Mouse (Mus musculus): ENCODE measurements around the gene Mcoln1. TPM values are rescaled to one million over a fixed set of nuclear protein-coding genes. Genes with fewer than 3 reads are reported as not detected.

Gene Mcoln1
- polyA plus RNA-seq, 1 experiment from 2014 or later, result 56.0 TPM

DNA sequence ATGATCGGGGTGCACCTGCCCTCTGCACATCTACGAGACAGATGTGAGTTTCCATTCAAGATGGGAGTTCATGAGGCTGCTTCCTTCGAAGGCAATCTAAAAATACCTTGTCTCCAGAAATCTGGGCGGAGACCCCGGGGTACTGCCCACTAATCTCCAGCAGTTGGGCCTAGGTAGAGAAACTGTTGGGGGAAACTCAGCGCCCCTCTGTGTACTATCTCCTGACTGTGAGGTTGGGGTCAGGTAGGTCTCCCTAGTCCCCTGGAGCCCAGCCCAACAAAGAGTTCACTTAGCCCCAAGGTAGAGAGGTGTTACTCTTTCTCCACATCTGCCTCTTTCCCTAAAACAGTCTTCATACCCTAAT, 6.4 kb upstream of the Mcoln1 start:
- WGBS, result 53% methylated on average over 6 of the region's 6 CpGs
- Histone ChIP-seq H3K4me3 (ENCODE audit: low read depth, low read length) (peak overlapping the region; percentile 61), H3K4me1 (ENCODE audit: control insufficient read depth, insufficient read depth, low read length) (no peaks in the 10 kb centered on the region), H3K9me3 (ENCODE audit: control insufficient read depth, low read length) (peaks cover 5% of the 10 kb centered on the region; the same call in 1 of the 2 replicates), H3K36me3 (ENCODE audit: control insufficient read depth, insufficient read depth, low read length) (peaks cover 19% of the 10 kb centered on the region), H3K4me2 (ENCODE audit: low read depth) (peak overlapping the region; percentile 61), H3K27me3 (ENCODE audit: control insufficient read depth, insufficient read depth, low read length) (no peaks in the 10 kb centered on the region), H3K9ac (ENCODE audit: low read length) (peak overlapping the region; percentile 81), H3K27ac (ENCODE audit: low read depth, low read length) (no peak overlapping the region)
- ATAC-seq (ENCODE audit: insufficient read depth, low FRiP score, low TSS enrichment) (no peak), DNase-seq (ENCODE audit: low spot score) (no peak)

GRCm38 (mm10) chr8:3495578-3496427, 4.5 kb upstream of the Mcoln1 start:
- Histone ChIP-seq H3K9me3 (ENCODE audit: control insufficient read depth, low read length) (peaks cover 5% of the 10 kb centered on the region; the same call in 1 of the 2 replicates), H3K4me2 (ENCODE audit: low read depth) (no peak overlapping the region), H3K36me3 (ENCODE audit: control insufficient read depth, insufficient read depth, low read length) (peaks cover 19% of the 10 kb centered on the region), H3K27me3 (ENCODE audit: control insufficient read depth, insufficient read depth, low read length) (no peaks in the 10 kb centered on the region), H3K27ac (ENCODE audit: low read depth, low read length) (no peak overlapping the region), H3K4me1 (ENCODE audit: control insufficient read depth, insufficient read depth, low read length) (peaks cover under 1% of the 10 kb centered on the region; the same call in 1 of the 2 replicates), H3K4me3 (ENCODE audit: low read depth, low read length) (no peak overlapping the region), H3K9ac (ENCODE audit: low read length) (no peak overlapping the region)
- WGBS, result 97% methylated on average over 44 of the region's 44 CpGs
- DNase-seq (ENCODE audit: low spot score), result no peak
- no peak for ATAC-seq (ENCODE audit: insufficient read depth, low FRiP score, low TSS enrichment)

DNA sequence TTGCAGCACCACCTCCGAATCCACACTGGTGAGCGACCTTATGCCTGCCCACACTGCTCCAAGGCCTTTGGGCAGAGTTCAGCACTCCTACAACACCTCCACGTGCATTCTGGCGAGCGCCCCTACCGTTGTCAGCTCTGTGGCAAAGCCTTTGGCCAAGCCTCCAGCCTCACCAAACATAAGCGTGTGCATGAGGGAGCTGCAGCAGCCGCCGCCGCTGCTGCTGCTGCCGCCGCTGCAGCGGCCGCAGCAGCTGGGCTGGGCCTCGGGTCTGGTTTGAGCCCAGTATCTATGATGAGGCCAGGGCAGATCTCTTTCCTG, 3.9 kb upstream of the Mcoln1 start:
- no peak for DNase-seq (ENCODE audit: low spot score)
- Histone ChIP-seq H3K4me2 (ENCODE audit: low read depth) (no peak overlapping the region), H3K4me3 (ENCODE audit: low read depth, low read length) (no peak overlapping the region), H3K9me3 (ENCODE audit: control insufficient read depth, low read length) (peaks cover 5% of the 10 kb centered on the region; the same call in 1 of the 2 replicates), H3K27ac (ENCODE audit: low read depth, low read length) (no peak overlapping the region), H3K9ac (ENCODE audit: low read length) (no peak overlapping the region), H3K27me3 (ENCODE audit: control insufficient read depth, insufficient read depth, low read length) (no peaks in the 10 kb centered on the region), H3K4me1 (ENCODE audit: control insufficient read depth, insufficient read depth, low read length) (peaks cover 6% of the 10 kb centered on the region), H3K36me3 (ENCODE audit: control insufficient read depth, insufficient read depth, low read length) (peaks cover 19% of the 10 kb centered on the region)
- no peak for ATAC-seq (ENCODE audit: insufficient read depth, low FRiP score, low TSS enrichment)
- WGBS, result 93% methylated on average over 15 of the region's 15 CpGs

DNA sequence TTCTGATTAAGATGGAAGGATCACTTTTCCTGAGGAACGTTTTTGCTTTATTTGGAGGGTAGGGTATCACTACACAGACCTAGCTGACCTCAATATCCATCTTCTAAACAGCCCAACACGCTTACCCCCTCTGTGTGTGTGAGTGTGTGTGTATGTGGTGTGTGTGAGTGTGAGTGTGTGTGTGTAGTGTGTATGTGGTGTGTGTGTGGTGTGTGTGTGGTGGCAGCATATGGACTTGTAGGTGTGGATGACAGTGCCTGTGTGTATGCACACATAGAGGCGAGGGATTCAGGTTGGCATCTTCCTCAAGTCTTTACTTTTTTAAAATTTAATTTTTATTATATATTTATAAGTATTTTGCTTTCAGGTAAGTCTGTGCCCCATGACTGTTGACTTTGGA, 1.7 kb upstream of the Mcoln1 start:
- peaks cover 5% of the 10 kb centered on the region; the same call in 1 of the 2 replicates for H3K9me3 ChIP-seq (ENCODE audit: control insufficient read depth, low read length)
- no peak for DNase-seq (ENCODE audit: low spot score)
- H3K4me3 ChIP-seq (ENCODE audit: low read depth, low read length), result no peak overlapping the region
- H3K36me3 ChIP-seq (ENCODE audit: control insufficient read depth, insufficient read depth, low read length), result peaks cover 19% of the 10 kb centered on the region
- ATAC-seq (ENCODE audit: insufficient read depth, low FRiP score, low TSS enrichment), result no peak
- WGBS, result 91% methylated on average over 3 of the region's 3 CpGs
- H3K9ac ChIP-seq (ENCODE audit: low read length), result no peak overlapping the region
- H3K27ac ChIP-seq (ENCODE audit: low read depth, low read length), result no peak overlapping the region
- H3K27me3 ChIP-seq (ENCODE audit: control insufficient read depth, insufficient read depth, low read length), result no peaks in the 10 kb centered on the region
- H3K4me2 ChIP-seq (ENCODE audit: low read depth), result no peak overlapping the region
- peaks cover 6% of the 10 kb centered on the region for H3K4me1 ChIP-seq (ENCODE audit: control insufficient read depth, insufficient read depth, low read length)

DNA sequence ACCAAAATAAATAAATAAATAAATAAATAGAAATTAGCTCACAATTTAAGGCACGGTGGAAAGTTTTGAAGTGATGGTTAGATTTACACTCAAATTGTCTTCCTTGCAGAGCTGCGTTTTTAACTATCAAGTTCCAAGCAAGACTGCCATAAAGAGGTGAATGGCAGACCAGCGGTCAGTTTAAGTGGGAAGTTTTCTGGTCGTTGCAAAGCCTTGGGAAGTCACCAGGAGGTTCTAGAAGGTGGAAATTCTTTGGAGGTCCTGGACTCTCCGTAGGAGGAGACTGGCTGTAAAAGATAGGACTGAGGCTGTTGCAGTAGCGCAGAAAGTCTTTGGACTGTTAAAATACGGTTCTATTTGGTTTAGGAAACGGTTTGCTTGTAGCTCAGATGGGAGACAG, 506 bp upstream of the Mcoln1 start:
- Histone ChIP-seq H3K36me3 (ENCODE audit: control insufficient read depth, insufficient read depth, low read length) (peaks cover 19% of the 10 kb centered on the region), H3K9ac (ENCODE audit: low read length) (peak overlapping the region; percentile 67), H3K4me2 (ENCODE audit: low read depth) (peak overlapping the region; percentile 62), H3K27ac (ENCODE audit: low read depth, low read length) (peak overlapping the region; percentile 71), H3K4me1 (ENCODE audit: control insufficient read depth, insufficient read depth, low read length) (peaks cover 6% of the 10 kb centered on the region), H3K9me3 (ENCODE audit: control insufficient read depth, low read length) (peaks cover 5% of the 10 kb centered on the region; the same call in 1 of the 2 replicates), H3K4me3 (ENCODE audit: low read depth, low read length) (peak overlapping the region; percentile 77), H3K27me3 (ENCODE audit: control insufficient read depth, insufficient read depth, low read length) (no peaks in the 10 kb centered on the region)
- 9% methylated on average over 8 of the region's 8 CpGs for WGBS
- DNase-seq (ENCODE audit: low spot score) (no peak), ATAC-seq (ENCODE audit: insufficient read depth, low FRiP score, low TSS enrichment) (no peak; the same call in none of the 2 replicates)

- Histone ChIP-seq H3K4me1 (ENCODE audit: control insufficient read depth, insufficient read depth, low read length) (peaks cover 6% of the 10 kb centered on the region), H3K27me3 (ENCODE audit: control insufficient read depth, insufficient read depth, low read length) (no peaks in the 10 kb centered on the region), H3K9me3 (ENCODE audit: control insufficient read depth, low read length) (no peaks in the 10 kb centered on the region), H3K27ac (ENCODE audit: low read depth, low read length) (no peak overlapping the region), H3K9ac (ENCODE audit: low read length) (no peak overlapping the region), H3K4me3 (ENCODE audit: low read depth, low read length) (no peak overlapping the region), H3K4me2 (ENCODE audit: low read depth) (no peak overlapping the region), H3K36me3 (ENCODE audit: control insufficient read depth, insufficient read depth, low read length) (peaks cover 3% of the 10 kb centered on the region)
- ATAC-seq (ENCODE audit: insufficient read depth, low FRiP score, low TSS enrichment) (no peak), DNase-seq (ENCODE audit: low spot score) (no peak)
- WGBS, result 75% methylated on average over 4 of the region's 4 CpGs
These were observed 2.0 kb downstream of the Mcoln1 start for GRCm38 (mm10) chr8:3502217-3502616.

GRCm38 (mm10) chr8:3507979-3508754, 7.9 kb downstream of the Mcoln1 start:
- Histone ChIP-seq H3K36me3 (ENCODE audit: control insufficient read depth, insufficient read depth, low read length) (peaks cover 8% of the 10 kb centered on the region), H3K4me1 (ENCODE audit: control insufficient read depth, insufficient read depth, low read length) (no peaks in the 10 kb centered on the region)
- no peak for ATAC-seq (ENCODE audit: insufficient read depth, low FRiP score, low TSS enrichment)

DNA sequence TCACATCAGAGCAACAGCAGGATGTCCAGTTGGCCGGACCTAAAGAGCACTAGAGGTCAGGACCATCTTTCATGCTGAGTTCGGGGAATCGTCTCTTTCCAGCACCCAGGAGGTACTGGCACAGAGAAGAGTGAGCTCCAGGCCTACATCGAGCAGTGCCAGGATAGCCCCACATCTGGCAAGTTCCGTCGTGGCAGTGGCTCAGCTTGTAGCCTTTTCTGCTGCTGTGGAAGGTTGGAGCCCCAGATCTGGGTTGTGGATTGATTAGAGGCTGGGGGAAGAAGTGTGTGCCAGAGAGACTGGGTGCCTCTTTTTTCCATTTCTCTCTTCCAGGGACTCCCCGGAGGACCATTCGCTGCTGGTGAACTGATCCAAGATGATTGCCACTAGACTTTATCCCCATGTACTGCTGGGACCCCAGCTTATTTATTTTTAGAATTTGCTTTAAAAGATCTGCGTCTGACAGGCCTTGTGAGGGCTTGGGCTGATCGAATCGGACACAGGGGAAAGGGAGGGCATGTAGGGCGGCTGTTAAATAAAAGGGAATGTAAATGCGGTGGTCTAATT, 14.5 kb downstream of the Mcoln1 start:
- H3K4me1 ChIP-seq (ENCODE audit: control insufficient read depth, insufficient read depth, low read length), result no peaks in the 10 kb centered on the region
- H3K4me3 ChIP-seq (ENCODE audit: low read depth, low read length), result peak overlapping the region; percentile 54
- H3K27me3 ChIP-seq (ENCODE audit: control insufficient read depth, insufficient read depth, low read length), result no peaks in the 10 kb centered on the region
- peaks cover 3% of the 10 kb centered on the region for H3K36me3 ChIP-seq (ENCODE audit: control insufficient read depth, insufficient read depth, low read length)
- DNase-seq (ENCODE audit: low spot score) (no peak), ATAC-seq (ENCODE audit: insufficient read depth, low FRiP score, low TSS enrichment) (no peak)
- peak overlapping the region; percentile 98 for H3K4me2 ChIP-seq (ENCODE audit: low read depth)
- peak overlapping the region; percentile 48; the same call in 1 of the 2 replicates for H3K9ac ChIP-seq (ENCODE audit: low read length)
- no peaks in the 10 kb centered on the region for H3K9me3 ChIP-seq (ENCODE audit: control insufficient read depth, low read length)
- 40% methylated on average over 13 of the region's 13 CpGs for WGBS
- no peak overlapping the region for H3K27ac ChIP-seq (ENCODE audit: low read depth, low read length)

More at GRCm38 (mm10) chr8:3507979-3508754, 7.9 kb downstream of the Mcoln1 start:
- Histone ChIP-seq H3K27ac (ENCODE audit: low read depth, low read length) (no peak overlapping the region), H3K9ac (ENCODE audit: low read length) (no peak overlapping the region), H3K4me2 (ENCODE audit: low read depth) (no peak overlapping the region), H3K9me3 (ENCODE audit: control insufficient read depth, low read length) (no peaks in the 10 kb centered on the region), H3K27me3 (ENCODE audit: control insufficient read depth, insufficient read depth, low read length) (no peaks in the 10 kb centered on the region), H3K4me3 (ENCODE audit: low read depth, low read length) (no peak overlapping the region)
- no peak for DNase-seq (ENCODE audit: low spot score)
- 90% methylated on average over 6 of the region's 6 CpGs for WGBS
